Mouse (Mus musculus): ENCODE results near the gene Pnma1.

Pnma1 gene

GRCm38 (mm10) chr12:84100604-84101492 is 47.4 kb downstream of the Pnma1 start, which contains the start of gene Acot6:
Gene Acot6 (plus strand): TSS chr12:84100654.
- peak; percentile 20 for DNase-seq (ENCODE audit: low read depth)

- DNase-seq (ENCODE audit: low read depth), result no peak
Measured at GRCm38 (mm10) chr12:84100071-84100470, 48.2 kb downstream of the Pnma1 start.

- DNase-seq (ENCODE audit: low read depth), result no peak
Measured at GRCm38 (mm10) chr12:84099605-84100004, 48.7 kb downstream of the Pnma1 start.
